Mouse (Mus musculus) heart, adult 11 months (tissue): ENCODE data around the gene Gaa.

Experiments
- DNase-seq: peaks from one replicate; pipeline ENCODE4 v3.0.0; 2022

Gaa gene

DNA sequence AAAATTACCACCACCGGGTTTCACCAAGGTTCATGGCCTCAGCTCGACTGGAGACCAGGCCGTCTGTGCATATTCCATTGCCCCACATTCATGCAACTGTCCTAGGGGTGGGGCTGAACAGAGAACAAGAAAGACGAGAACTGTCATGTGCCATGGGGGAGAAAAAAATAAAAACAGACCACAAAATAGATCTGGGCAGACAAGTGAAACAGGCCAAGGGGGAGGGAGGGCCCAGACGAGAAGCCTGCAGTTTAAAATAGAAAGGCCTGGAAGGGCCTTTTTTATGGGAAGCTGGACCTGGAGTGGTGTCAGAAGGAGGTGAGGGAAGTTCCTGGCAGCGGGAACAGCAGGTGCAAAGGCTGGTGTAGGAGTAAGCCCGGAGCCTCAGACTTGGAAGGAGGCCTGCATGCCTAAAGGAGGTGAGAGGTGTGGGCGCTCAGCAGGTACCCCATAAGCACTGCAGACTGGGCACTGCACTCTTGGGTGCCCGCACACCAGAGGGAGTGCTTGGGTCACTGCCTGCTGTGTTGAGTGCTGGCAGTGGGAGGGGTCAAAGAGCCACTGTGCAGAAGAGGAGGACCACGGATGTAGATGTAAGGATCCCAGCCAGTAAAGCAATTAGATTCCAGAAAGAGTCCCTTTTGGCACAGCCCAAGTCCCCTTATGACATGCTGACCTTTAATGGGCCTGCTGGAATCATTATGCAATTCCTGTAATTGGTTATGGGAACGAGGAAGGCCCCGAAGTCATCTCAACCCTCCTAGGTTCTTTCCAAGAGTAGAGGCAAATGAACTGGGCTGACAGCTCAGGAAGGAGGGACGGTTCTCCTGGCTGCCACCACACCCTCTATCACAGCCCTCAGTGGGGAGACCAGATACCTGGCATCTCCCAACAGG lies 39.3 kb downstream of the Gaa start:
- DNase-seq: peak; percentile 87

DNA sequence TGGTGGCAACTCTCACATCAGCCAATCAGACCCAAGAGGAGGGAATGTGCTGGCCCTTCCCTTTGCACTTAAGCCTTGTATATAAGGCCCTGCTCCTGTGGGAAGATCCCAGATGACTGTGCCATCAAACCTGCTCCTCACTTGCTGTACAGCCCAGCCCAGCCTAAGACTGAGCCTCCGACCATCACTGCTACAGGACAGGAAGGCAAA lies 39.9 kb downstream of the Gaa start, which contains the start of gene Card14:
Gene Card14 (plus strand): TSS at position 111 of the 210 bp plus-strand sequence.
- no peak for DNase-seq

DNA sequence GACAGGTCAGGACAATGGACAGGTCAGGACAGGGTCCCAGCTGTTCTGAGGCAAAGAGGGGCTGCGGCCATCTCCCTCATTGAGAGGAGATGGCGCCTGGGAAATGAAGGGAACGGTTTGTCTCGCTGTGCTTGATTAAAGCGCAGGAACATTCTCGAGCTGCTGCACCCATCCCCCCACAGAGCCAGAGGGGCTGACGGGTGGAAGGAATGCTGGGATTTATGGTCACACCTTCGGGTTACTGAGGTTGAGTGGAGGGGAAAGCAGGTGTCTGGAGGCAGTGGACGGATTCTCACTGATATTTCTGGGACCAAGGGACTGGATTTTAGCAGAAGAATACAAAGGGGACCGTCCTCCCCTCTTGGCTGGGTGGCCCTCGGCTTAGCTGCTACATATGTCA lies 40.2 kb downstream of the Gaa start:
- no peak for DNase-seq

DNA sequence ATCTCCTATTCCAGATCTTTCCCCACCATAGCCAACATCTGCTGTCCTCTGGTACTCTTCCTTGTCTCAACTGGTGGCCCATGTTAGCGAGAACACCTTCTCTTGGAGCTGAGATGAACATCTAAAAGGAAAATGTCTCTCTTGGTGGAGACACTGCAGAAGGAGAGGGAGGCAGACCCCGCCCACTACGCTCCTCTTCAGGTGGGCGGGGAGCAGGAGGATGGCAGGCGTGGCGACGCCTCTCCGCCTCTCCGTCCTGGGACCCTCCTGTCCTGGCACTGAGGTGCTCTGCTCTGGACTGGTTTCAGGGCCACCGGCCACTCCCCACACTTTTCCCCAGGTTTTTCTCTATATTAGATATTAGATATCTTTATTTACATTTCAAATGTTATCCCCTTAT lies 42.9 kb downstream of the Gaa start:
- no peak for DNase-seq

DNA sequence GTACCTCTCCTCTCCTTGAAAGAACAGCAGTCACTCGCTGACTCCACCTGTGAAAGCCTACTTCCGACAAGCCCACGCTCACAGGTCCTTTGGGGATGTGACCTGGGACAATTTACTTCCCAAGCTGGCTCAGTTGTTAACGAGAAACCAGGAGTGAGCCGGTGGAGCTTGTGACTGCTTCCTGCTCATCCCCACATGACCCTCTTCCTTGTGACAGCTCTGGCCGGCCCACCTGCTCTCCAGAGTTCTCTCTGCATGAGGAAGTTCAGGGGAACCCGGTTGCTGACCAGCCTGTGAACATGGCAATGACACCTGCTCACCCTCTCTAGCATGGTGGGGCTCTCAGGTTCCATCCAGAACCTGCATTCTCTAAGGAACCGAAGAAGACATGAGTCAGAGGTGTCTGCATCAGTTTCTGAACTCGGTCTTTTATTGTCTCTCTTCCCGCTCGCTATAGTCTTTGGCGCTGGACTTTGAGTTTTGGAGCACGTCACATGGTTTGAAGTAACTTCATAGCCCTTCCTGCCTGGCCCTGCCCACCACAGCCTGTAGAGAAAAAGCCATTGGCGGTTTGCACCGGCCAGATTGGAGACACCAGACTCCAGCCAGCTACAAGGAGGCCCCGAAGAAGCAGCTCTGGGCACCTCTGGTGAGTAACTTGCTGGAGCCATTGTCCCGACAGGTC lies 46.7 kb downstream of the Gaa start:
- no peak for DNase-seq

DNA sequence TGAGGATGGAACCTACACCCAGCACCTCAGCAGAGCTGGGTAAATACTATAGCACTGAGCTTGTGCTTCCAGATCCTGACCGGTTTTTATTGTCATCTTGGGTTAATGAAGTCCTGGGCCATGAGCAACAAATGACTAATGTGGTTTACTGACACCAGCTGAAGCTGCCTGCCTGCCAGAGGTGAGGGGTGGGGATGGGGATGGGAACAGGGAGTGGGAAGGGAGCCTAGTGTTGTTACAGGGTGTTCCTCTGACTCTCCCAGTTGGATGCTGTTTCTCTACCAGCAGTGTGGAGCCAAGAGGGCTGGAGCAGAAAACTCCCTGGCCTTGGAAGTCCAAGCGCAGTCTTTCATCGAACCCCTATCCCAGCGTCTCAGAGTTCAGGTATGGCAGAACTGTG lies 49.0 kb downstream of the Gaa start:
- DNase-seq: peak; percentile 97

DNA sequence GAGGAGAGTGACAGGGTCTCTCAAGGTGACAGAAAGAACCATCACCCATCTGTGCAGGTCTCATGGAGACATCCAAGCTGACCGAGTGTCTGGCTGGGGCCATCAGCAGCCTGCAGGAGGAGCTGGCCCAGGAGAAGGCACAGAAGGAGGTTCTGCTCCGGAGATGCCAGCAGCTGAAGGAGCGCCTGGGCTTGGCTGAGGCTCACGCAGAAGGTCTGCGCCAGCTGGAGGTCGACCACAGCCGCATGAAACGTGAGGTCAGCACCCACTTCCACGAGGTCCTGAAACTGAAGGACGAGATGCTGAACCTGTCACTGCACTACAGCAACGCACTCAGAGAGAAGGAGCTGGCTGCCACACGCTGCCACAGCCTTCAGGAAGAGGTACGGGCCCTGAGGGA lies 54.8 kb downstream of the Gaa start:
- no peak for DNase-seq

DNA sequence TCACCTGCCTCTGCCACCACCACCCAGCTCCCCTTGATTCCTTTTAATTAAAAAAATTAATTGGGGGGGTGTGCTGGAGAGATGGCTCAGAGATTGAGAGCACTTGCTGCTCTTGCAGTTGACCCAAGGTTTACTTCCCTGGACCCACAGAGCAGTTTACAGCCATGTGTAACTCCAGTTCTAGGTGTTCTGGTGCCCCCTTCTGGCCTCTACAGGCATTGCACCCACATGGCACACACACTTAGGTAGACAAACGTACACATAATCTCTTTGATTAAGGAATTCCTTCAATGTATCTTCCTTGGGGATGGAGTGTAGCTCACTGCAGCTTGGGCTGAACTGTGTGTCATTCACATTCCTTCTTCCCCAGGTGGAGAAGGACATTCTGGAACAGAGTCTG lies 57.4 kb downstream of the Gaa start:
- no peak for DNase-seq

DNA sequence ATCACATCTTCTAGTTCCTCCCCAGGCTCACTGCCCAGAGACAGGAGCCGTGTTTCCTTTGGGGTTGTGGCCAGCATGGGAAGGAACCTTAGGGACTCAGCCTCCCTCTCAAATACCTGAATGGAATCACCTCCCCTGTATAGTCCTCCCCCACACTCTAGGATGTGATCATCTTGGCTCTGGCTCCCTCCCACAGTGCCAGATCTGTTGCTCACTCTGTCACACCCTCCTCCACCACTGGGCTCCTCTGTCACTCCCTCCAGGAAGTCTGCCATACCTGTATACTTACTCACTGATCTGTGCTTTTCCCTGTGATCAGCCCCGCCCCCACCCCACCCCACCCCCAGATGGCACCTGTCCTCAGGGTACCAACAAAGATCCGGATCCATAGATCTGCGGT lies 62.9 kb downstream of the Gaa start:
- DNase-seq: no peak

DNA sequence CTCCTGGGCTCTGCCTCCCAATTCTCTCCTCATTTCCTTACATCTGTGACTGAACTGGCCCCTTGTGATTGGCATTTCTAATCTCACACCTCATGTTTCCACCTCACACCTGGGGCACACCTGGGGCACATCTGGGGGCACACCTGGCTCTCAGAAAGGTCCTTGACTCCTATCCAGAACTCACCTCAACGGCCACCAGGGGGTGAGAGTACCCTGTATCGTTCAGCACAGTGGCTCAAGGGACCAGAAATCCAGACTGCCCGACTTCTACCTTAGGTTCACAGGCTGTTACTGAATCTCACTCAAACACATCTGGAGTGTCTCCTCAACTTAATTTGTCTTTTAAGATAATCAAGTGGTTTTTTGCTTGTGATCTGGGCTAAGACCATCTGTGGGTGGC lies 64.3 kb downstream of the Gaa start:
- no peak for DNase-seq
